In the genomic region with DNA sequence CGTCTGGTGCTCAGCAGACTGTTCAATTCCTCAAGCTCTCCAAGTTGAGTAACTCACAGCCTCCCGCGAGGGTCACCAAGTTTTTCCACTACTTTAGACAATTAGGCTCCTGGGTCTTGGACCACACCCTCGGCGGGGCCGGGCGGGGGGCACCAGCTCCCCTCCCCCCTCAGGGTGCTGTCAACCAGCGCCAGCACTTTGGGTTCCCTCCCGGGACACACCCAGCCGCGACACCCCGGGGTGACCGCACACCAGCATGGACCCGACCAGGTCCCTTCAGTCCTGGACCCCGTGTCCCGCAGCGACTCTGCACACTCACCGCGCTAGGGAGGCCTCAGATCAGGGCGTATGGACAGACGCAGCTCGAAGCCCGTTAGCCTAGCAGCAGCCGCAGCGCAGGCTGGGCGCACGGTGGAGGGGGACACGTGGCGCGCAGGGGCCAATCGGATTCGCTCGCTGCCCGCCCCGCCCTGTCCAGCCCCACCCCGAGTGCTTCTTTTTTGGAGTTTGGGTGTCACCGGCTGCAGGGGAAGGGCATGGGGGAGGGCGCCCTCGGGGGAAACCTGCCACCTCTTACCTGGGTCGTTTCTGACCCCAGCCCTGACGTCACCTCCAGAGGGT, we compare ENCODE assay signal across 8 mouse cellular contexts. TPM values are rescaled to one million over a fixed set of nuclear protein-coding genes. Genes with fewer than 3 reads are reported as not detected.
DNase-seq lines count a peak whose midpoint lies in the region; ATAC-seq and TF ChIP-seq lines count a peak whose summit lies in the region.

A gene (minus strand): TSS at position 406 of the 621 bp plus-strand sequence.

- H3K9ac ChIP-seq in hindbrain, embryonic 13.5 days = peak within 1 kb of the TSS; percentile 73

- no peak for TF ChIP-seq CTCF in left cerebral cortex, adult 2 months (IDR thresholded peaks at IDR 0.05)

- intact Hi-C loops in left cerebral cortex, adult 2 months (cut with DNase I) = no loop called here

- peak; percentile 92 for ATAC-seq in hindbrain, embryonic 13.5 days (ENCODE audit: low FRiP score)
- ATAC-seq in megakaryocyte, adult 5-6 weeks (ENCODE audit: poor library complexity, severe bottlenecking) = peak; percentile 91

- H3K36me3 ChIP-seq in hindbrain, embryonic 13.5 days = no peaks in the 10 kb centered on the region

- no peaks in the 10 kb centered on the region for H3K9me3 ChIP-seq in hindbrain, embryonic 13.5 days

- WGBS in hindbrain, embryonic 13.5 days = under 1% methylated on average over 41 of the region's 41 CpGs

- peak within 1 kb of the TSS; percentile 58 for H3K4me3 ChIP-seq in hindbrain, embryonic 13.5 days
- H3K4me3 ChIP-seq in left cerebral cortex, adult 2 months = peak within 1 kb of the TSS; percentile 89

- peak within 1 kb of the TSS; percentile 94 for H3K4me2 ChIP-seq in hindbrain, embryonic 13.5 days

- H3K27ac ChIP-seq in hindbrain, embryonic 13.5 days = peak within 1 kb of the TSS; percentile 26; the same call in 1 of the 2 replicates
- peak within 1 kb of the TSS; percentile 79 for H3K27ac ChIP-seq in left cerebral cortex, adult 2 months

- H3K27me3 ChIP-seq in hindbrain, embryonic 13.5 days = peaks cover 41% of the 10 kb centered on the region

- peaks cover 32% of the 10 kb centered on the region for H3K4me1 ChIP-seq in hindbrain, embryonic 13.5 days (replicated peaks)

- peak; percentile 78 for DNase-seq in T-cell, adult 2 months (ENCODE audit: low spot score)
- peak; percentile 81 to 86 for DNase-seq in cerebellum, postnatal 14 days
- DNase-seq in frontal cortex, postnatal 25 days (ENCODE audit: low spot score in 2 of 2) = peak; percentile 55 to 66
- peak; percentile 81 to 83 for DNase-seq in left cerebral cortex, adult 2 months (ENCODE audit: extremely low spot score in 1 of 2, low spot score in 2 of 2)
- DNase-seq in right cerebral cortex, adult 18-20 months = peak; percentile 86
- DNase-seq in urinary bladder, adult 2 months (ENCODE audit: low spot score) = peak; percentile 73

RNA-seq across cellular contexts. Expression of the gene that starts here (rescaled TPM):
- 59.3 and 61.1 TPM in 2 replicates for polyA plus RNA-seq in hindbrain, embryonic 13.5 days (2015; fragmentation: Nextera tagmentation; extraction: Ambion mirVana)
- total RNA-seq in left cerebral cortex, adult 2 months (2021) = 10 to 100 TPM; 85.5 to 86.7 TPM
- 112 and 126 TPM in 2 replicates for total RNA-seq in megakaryocyte, adult 5-6 weeks (2015)
- 230 and 245 TPM in 2 replicates for total RNA-seq in megakaryocyte, adult 5-6 weeks (2017)
- polyA plus RNA-seq in urinary bladder, adult 2 months (2012; rRNA removed) = 204 and 234 TPM in 2 replicates

Comparison
In these comparisons a context has a peak if more than half of its experiments do, and no peak if none do; other contexts are left out.
1. Peak in every context shown above with its lines: DNase-seq, ATAC-seq, H3K4me3 ChIP-seq and H3K27ac ChIP-seq.